Mouse (Mus musculus) embryonic facial prominence, embryonic 14.5 days (tissue): ENCODE measurements around the gene Pdzd7. TPM values are rescaled to one million over a fixed set of nuclear protein-coding genes. Genes with fewer than 3 reads are reported as not detected.

Source experiments
- ATAC-seq: fragments of 200-750 bp; cut with Nextera tagmentation; 2 replicates; pipeline ENCODE4 v1.8.0; 2017; ENCODE audit warnings: low read depth, moderate number of reproducible peaks, moderate TSS enrichment
- DNase-seq: peaks from one replicate; pipeline ENCODE4 v3.0.0-alpha.2; 2015; ENCODE audit warnings: low spot score
- H3K27ac ChIP-seq: fragments of 300-500 bp; sonication (generic); replicated peaks from 2 replicates; pipeline ENCODE4 v1.5.1; 2014; ENCODE audit warnings: low read depth, mild to moderate bottlenecking, low read length, moderate library complexity
- H3K27me3 ChIP-seq: fragments of 300-500 bp; sonication (generic); replicated peaks from 2 replicates; pipeline ENCODE4 v1.6.1; 2014; ENCODE audit warnings: low read length; ENCODE audit not compliant: control insufficient read depth, insufficient read depth
- H3K36me3 ChIP-seq: fragments of 300-500 bp; sonication (generic); 2 replicates; pipeline ENCODE4 v1.6.1; 2014; ENCODE audit warnings: low read length, mixed read lengths; ENCODE audit not compliant: control insufficient read depth, insufficient read depth
- H3K4me1 ChIP-seq: fragments of 300-500 bp; sonication (generic); 2 replicates; pipeline ENCODE4 v1.6.1; 2014; ENCODE audit warnings: antibody characterized with exemption, low read length; ENCODE audit not compliant: control insufficient read depth, insufficient read depth
- H3K4me2 ChIP-seq: fragments of 300-500 bp; sonication (generic); 2 replicates; pipeline ENCODE4 v1.6.1; 2014; ENCODE audit warnings: low read depth, mild to moderate bottlenecking, low read length, moderate library complexity, mixed read lengths
- H3K4me3 ChIP-seq: fragments of 300-500 bp; sonication (generic); 2 replicates; pipeline ENCODE4 v1.5.1; 2014; ENCODE audit warnings: low read depth, mild to moderate bottlenecking, low read length
- H3K9ac ChIP-seq: fragments of 300-500 bp; sonication (generic); 2 replicates; pipeline ENCODE4 v1.6.1; 2014; ENCODE audit warnings: low read depth, mild to moderate bottlenecking, low read length, moderate library complexity, mixed read lengths
- H3K9me3 ChIP-seq: fragments of 300-500 bp; sonication (generic); 2 replicates; pipeline ENCODE4 v1.6.1; 2016; ENCODE audit warnings: low read length; ENCODE audit not compliant: control insufficient read depth
- WGBS: fragments of 180-500 bp; shearing (Covaris S2); extraction: QIAGEN DNeasy Blood & Tissue Kit; methylation state at CpG from one replicate; pipeline ENCODE4 v1.1.7; 2014; 5-methylcytosine and 5-hydroxymethylcytosine counted together
- polyA plus RNA-seq: library from polyadenylated mRNA; unstranded; fragments of >200 nt; fragmentation: Nextera tagmentation; extraction: Ambion mirVana; gene quantifications from 2 replicates; pipeline ENCODE4 v1.2.1, GENCODE M21; 2014

Gene Pdzd7
- polyA plus RNA-seq, 1 experiment from 2014 or later, result 0.32 TPM

DNA sequence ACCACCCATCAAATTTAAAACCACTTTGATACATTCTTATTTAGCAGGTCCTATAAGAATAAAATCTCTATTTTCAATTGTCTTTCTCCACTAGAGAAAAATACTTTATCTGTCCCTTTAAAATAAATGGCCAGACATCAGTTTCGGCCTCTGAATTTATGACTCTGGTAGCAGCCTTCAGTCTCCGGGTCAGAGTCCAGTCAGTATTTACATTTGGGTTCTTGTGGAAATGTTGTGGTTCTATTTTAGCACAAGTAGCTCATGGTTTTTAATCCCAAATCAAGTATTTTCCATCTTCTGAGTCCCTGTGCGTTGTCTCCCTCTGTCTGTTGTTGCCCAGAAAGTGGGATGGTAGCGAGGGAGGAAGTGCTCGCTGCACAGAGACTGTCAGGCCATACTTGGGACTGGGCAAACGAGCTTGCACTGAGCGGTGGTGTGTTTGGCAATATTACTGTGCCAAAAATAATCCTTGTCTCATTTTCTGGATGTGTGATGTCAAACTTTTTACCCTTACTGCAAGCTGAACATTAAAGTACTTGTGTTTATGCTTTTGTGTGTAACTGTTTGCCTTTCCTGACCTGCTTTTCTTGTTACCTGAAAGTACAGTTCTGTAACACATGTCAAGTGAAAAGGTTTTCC is 62.9 kb downstream of the Pdzd7 start:
- Histone ChIP-seq H3K4me2 (no peak overlapping the region), H3K36me3 (peaks cover 47% of the 10 kb centered on the region), H3K4me3 (no peak overlapping the region), H3K27ac (no peak overlapping the region), H3K4me1 (no peaks in the 10 kb centered on the region), H3K9me3 (no peaks in the 10 kb centered on the region), H3K9ac (no peak overlapping the region), H3K27me3 (no peaks in the 10 kb centered on the region)
- ATAC-seq (no peak), DNase-seq (no peak)
- 89% methylated on average over 7 of the region's 7 CpGs for WGBS

- 79% methylated on average over 2 of the region's 2 CpGs for WGBS
- no peaks in the 10 kb centered on the region for H3K9me3 ChIP-seq
Observed at GRCm38 (mm10) chr19:44980787-44981186, 64.7 kb downstream of the Pdzd7 start.

GRCm38 (mm10) chr19:44977148-44977547 is 68.4 kb downstream of the Pdzd7 start:
- Histone ChIP-seq H3K27me3 (no peaks in the 10 kb centered on the region), H3K36me3 (peaks cover 97% of the 10 kb centered on the region), H3K4me3 (no peak overlapping the region), H3K4me1 (no peaks in the 10 kb centered on the region), H3K9ac (no peak overlapping the region), H3K4me2 (no peak overlapping the region), H3K27ac (no peak overlapping the region), H3K9me3 (no peaks in the 10 kb centered on the region)
- no peak for DNase-seq
- WGBS, result 83% methylated on average over 6 of the region's 6 CpGs
- ATAC-seq, result no peak

More at GRCm38 (mm10) chr19:44980787-44981186, 64.7 kb downstream of the Pdzd7 start:
- Histone ChIP-seq H3K4me1 (no peaks in the 10 kb centered on the region), H3K36me3 (peaks cover 65% of the 10 kb centered on the region), H3K27ac (no peak overlapping the region), H3K4me2 (no peak overlapping the region), H3K27me3 (no peaks in the 10 kb centered on the region), H3K4me3 (no peak overlapping the region), H3K9ac (no peak overlapping the region)
- DNase-seq (no peak), ATAC-seq (no peak)

Other genes with a start within 250 kb of the Pdzd7 start
- 38.4 and 41.8 TPM in 2 replicates for gene Slf2, start 114.6 kb downstream of the Pdzd7 start, polyA plus RNA-seq
- 2.9 and 4.3 TPM in 2 replicates for gene Sema4g, start 56.6 kb downstream of the Pdzd7 start, polyA plus RNA-seq
- 10.5 and 11.2 TPM in 2 replicates for gene Twnk, start 40.1 kb downstream of the Pdzd7 start, polyA plus RNA-seq
- 47.4 and 49.2 TPM in 2 replicates for gene Mrpl43, start 39.3 kb downstream of the Pdzd7 start, polyA plus RNA-seq
- 51.2 and 56.1 TPM in 2 replicates for gene Lzts2, start 31.3 kb downstream of the Pdzd7 start, polyA plus RNA-seq
- 28.1 and 31.1 TPM in 2 replicates for gene Sfxn3, start 1.8 kb upstream of the Pdzd7 start, polyA plus RNA-seq
- gene Kazald1, start 29.5 kb upstream of the Pdzd7 start, polyA plus RNA-seq, result 51.5 and 64.9 TPM in 2 replicates
- 1.7 and 1.9 TPM in 2 replicates for gene Tlx1, start 105.0 kb upstream of the Pdzd7 start, polyA plus RNA-seq
- gene Lbx1, start 190.1 kb upstream of the Pdzd7 start, polyA plus RNA-seq, result 1.6 and 2.0 TPM in 2 replicates